Mouse (Mus musculus) cerebellum, adult 2 months (tissue): ENCODE results near the gene 4930550C14Rik.

Source experiments
- CTCF ChIP-seq: fragments of 200-500 bp; IDR thresholded peaks from 2 replicates; pipeline ENCODE4 v1.5.1; 2011; ENCODE audit warnings: low read depth, mild to moderate bottlenecking, control low read depth, low read length, moderate library complexity, borderline replicate concordance; ENCODE audit not compliant: insufficient read depth
- POLR2A ChIP-seq: fragments of 200-500 bp; IDR thresholded peaks from 2 replicates; pipeline ENCODE4 v1.6.1; 2011; ENCODE audit warnings: low read length, control low read depth, borderline replicate concordance; ENCODE audit not compliant: insufficient read depth

- TF ChIP-seq CTCF (no peak), POLR2A (no peak)
These were observed 979 bp upstream of the 4930550C14Rik start for GRCm38 (mm10) chr9:53401146-53401545.
